Mouse (Mus musculus): Measurements from ENCODE around the gene Arid1b. TPM values are rescaled to one million over a fixed set of nuclear protein-coding genes. Genes with fewer than 3 reads are reported as not detected.
A peak's percentile ranks its signal among the peaks of the same experiment; 100 is the strongest.

Gene Arid1b
- total and polyA plus RNA-seq, 2 experiments = 9.7 to 11.7 TPM

- no peaks in the 10 kb centered on the region for H3K27me3 ChIP-seq (ENCODE audit: control insufficient read depth, insufficient read depth, low read length)
- 90% methylated on average over 4 of the region's 4 CpGs for WGBS
- peaks cover 18% of the 10 kb centered on the region for H3K4me1 ChIP-seq (ENCODE audit: control insufficient read depth, insufficient read depth, low read length)
- no peak overlapping the region for H3K4me3 ChIP-seq (ENCODE audit: insufficient read depth, low read depth, low read length)
- H3K27ac ChIP-seq (replicated peaks; ENCODE audit: insufficient read depth, low read depth, low read length) = no peak overlapping the region
- H3K36me3 ChIP-seq (ENCODE audit: control insufficient read depth, insufficient read depth, low read length) = no peaks in the 10 kb centered on the region
- DNase-seq (ENCODE audit: extremely low read depth, low read depth, low spot score) = no peak
- no peak for TF ChIP-seq POLR2A (IDR thresholded peaks at IDR 0.05; ENCODE audit: extremely low read depth, insufficient read depth, low read length)
- no peak for TF ChIP-seq CTCF (IDR thresholded peaks at IDR 0.05; ENCODE audit: low read depth, low read length)
- H3K79me2 ChIP-seq (ENCODE audit: control insufficient read depth, insufficient read depth, low read length) = peaks cover 23% of the 10 kb centered on the region; the same call in 1 of the 2 replicates
- no peak overlapping the region for H3K9ac ChIP-seq (ENCODE audit: low read depth, low read length)
Measured at GRCm38 (mm10) chr17:5224932-5225331, 230.8 kb downstream of the Arid1b start.

- TF ChIP-seq CTCF (IDR thresholded peaks at IDR 0.05; ENCODE audit: low read depth, low read length) = no peak
- TF ChIP-seq POLR2A (IDR thresholded peaks at IDR 0.05; ENCODE audit: extremely low read depth, insufficient read depth, low read length) = no peak
- peaks cover 6% of the 10 kb centered on the region for H3K4me1 ChIP-seq (ENCODE audit: control insufficient read depth, insufficient read depth, low read length)
- H3K9ac ChIP-seq (ENCODE audit: low read depth, low read length) = no peak overlapping the region
- H3K4me3 ChIP-seq (ENCODE audit: insufficient read depth, low read depth, low read length) = no peak overlapping the region
- H3K79me2 ChIP-seq (ENCODE audit: control insufficient read depth, insufficient read depth, low read length) = peaks cover 30% of the 10 kb centered on the region; the same call in 1 of the 2 replicates
- H3K36me3 ChIP-seq (ENCODE audit: control insufficient read depth, insufficient read depth, low read length) = no peaks in the 10 kb centered on the region
- DNase-seq (ENCODE audit: extremely low read depth, low read depth, low spot score) = no peak
- 80% methylated on average over 6 of the region's 6 CpGs for WGBS
- H3K27ac ChIP-seq (replicated peaks; ENCODE audit: insufficient read depth, low read depth, low read length) = no peak overlapping the region
- H3K27me3 ChIP-seq (ENCODE audit: control insufficient read depth, insufficient read depth, low read length) = no peaks in the 10 kb centered on the region
Measured at GRCm38 (mm10) chr17:5227136-5227535, 233.0 kb downstream of the Arid1b start.

GRCm38 (mm10) chr17:5227950-5228615 lies 234.0 kb downstream of the Arid1b start:
- TF ChIP-seq POLR2A (IDR thresholded peaks at IDR 0.05; ENCODE audit: extremely low read depth, insufficient read depth, low read length) (no peak), CTCF (IDR thresholded peaks at IDR 0.05; ENCODE audit: low read depth, low read length) (no peak)
- no peak overlapping the region for H3K27ac ChIP-seq (replicated peaks; ENCODE audit: insufficient read depth, low read depth, low read length)
- no peak for DNase-seq (ENCODE audit: extremely low read depth, low read depth, low spot score)
- no peaks in the 10 kb centered on the region for H3K4me1 ChIP-seq (ENCODE audit: control insufficient read depth, insufficient read depth, low read length)
- 91% methylated on average over 14 of the region's 14 CpGs for WGBS
- H3K9ac ChIP-seq (ENCODE audit: low read depth, low read length) = no peak overlapping the region
- H3K4me3 ChIP-seq (ENCODE audit: insufficient read depth, low read depth, low read length) = no peak overlapping the region
- H3K79me2 ChIP-seq (ENCODE audit: control insufficient read depth, insufficient read depth, low read length) = peaks cover 30% of the 10 kb centered on the region; the same call in 1 of the 2 replicates
- H3K27me3 ChIP-seq (ENCODE audit: control insufficient read depth, insufficient read depth, low read length) = no peaks in the 10 kb centered on the region
- H3K36me3 ChIP-seq (ENCODE audit: control insufficient read depth, insufficient read depth, low read length) = no peaks in the 10 kb centered on the region

GRCm38 (mm10) chr17:5228616-5229250 lies 234.6 kb downstream of the Arid1b start:
- H3K27me3 ChIP-seq (ENCODE audit: control insufficient read depth, insufficient read depth, low read length) = no peaks in the 10 kb centered on the region
- H3K4me1 ChIP-seq (ENCODE audit: control insufficient read depth, insufficient read depth, low read length) = no peaks in the 10 kb centered on the region
- H3K9ac ChIP-seq (ENCODE audit: low read depth, low read length) = no peak overlapping the region
- 80% methylated on average over 6 of the region's 6 CpGs for WGBS
- H3K4me3 ChIP-seq (ENCODE audit: insufficient read depth, low read depth, low read length) = no peak overlapping the region
- DNase-seq (ENCODE audit: extremely low read depth, low read depth, low spot score) = no peak
- peaks cover 30% of the 10 kb centered on the region; the same call in 1 of the 2 replicates for H3K79me2 ChIP-seq (ENCODE audit: control insufficient read depth, insufficient read depth, low read length)
- no peaks in the 10 kb centered on the region for H3K36me3 ChIP-seq (ENCODE audit: control insufficient read depth, insufficient read depth, low read length)
- no peak overlapping the region for H3K27ac ChIP-seq (replicated peaks; ENCODE audit: insufficient read depth, low read depth, low read length)
- no peak for TF ChIP-seq CTCF (IDR thresholded peaks at IDR 0.05; ENCODE audit: low read depth, low read length)

GRCm38 (mm10) chr17:5230063-5230462 lies 235.9 kb downstream of the Arid1b start:
- TF ChIP-seq CTCF (IDR thresholded peaks at IDR 0.05; ENCODE audit: low read depth, low read length) (no peak), POLR2A (IDR thresholded peaks at IDR 0.05; ENCODE audit: extremely low read depth, insufficient read depth, low read length) (no peak)
- no peak overlapping the region for H3K4me3 ChIP-seq (ENCODE audit: insufficient read depth, low read depth, low read length)
- H3K79me2 ChIP-seq (ENCODE audit: control insufficient read depth, insufficient read depth, low read length) = peaks cover 35% of the 10 kb centered on the region
- no peak for DNase-seq (ENCODE audit: extremely low read depth, low read depth, low spot score)
- H3K4me1 ChIP-seq (ENCODE audit: control insufficient read depth, insufficient read depth, low read length) = no peaks in the 10 kb centered on the region
- 83% methylated on average over 7 of the region's 7 CpGs for WGBS
- no peaks in the 10 kb centered on the region for H3K27me3 ChIP-seq (ENCODE audit: control insufficient read depth, insufficient read depth, low read length)
- no peak overlapping the region for H3K9ac ChIP-seq (ENCODE audit: low read depth, low read length)
- H3K36me3 ChIP-seq (ENCODE audit: control insufficient read depth, insufficient read depth, low read length) = no peaks in the 10 kb centered on the region
- H3K27ac ChIP-seq (replicated peaks; ENCODE audit: insufficient read depth, low read depth, low read length) = no peak overlapping the region

GRCm38 (mm10) chr17:5232180-5232579 lies 238.0 kb downstream of the Arid1b start:
- no peaks in the 10 kb centered on the region for H3K36me3 ChIP-seq (ENCODE audit: control insufficient read depth, insufficient read depth, low read length)
- 21% methylated on average over 2 of the region's 2 CpGs for WGBS
- peaks cover 32% of the 10 kb centered on the region for H3K79me2 ChIP-seq (ENCODE audit: control insufficient read depth, insufficient read depth, low read length)
- no peak for TF ChIP-seq POLR2A (IDR thresholded peaks at IDR 0.05; ENCODE audit: extremely low read depth, insufficient read depth, low read length)
- TF ChIP-seq CTCF (IDR thresholded peaks at IDR 0.05; ENCODE audit: low read depth, low read length) = no peak
- H3K9ac ChIP-seq (ENCODE audit: low read depth, low read length) = no peak overlapping the region
- H3K4me1 ChIP-seq (ENCODE audit: control insufficient read depth, insufficient read depth, low read length) = no peaks in the 10 kb centered on the region
- no peak overlapping the region for H3K4me3 ChIP-seq (ENCODE audit: insufficient read depth, low read depth, low read length)
- no peak overlapping the region for H3K27ac ChIP-seq (replicated peaks; ENCODE audit: insufficient read depth, low read depth, low read length)
- peak; percentile 29 for DNase-seq (ENCODE audit: extremely low read depth, low read depth, low spot score)
- H3K27me3 ChIP-seq (ENCODE audit: control insufficient read depth, insufficient read depth, low read length) = no peaks in the 10 kb centered on the region
